Mouse (Mus musculus): ENCODE data around the gene Ddah1. TPM values are rescaled to one million over a fixed set of nuclear protein-coding genes. Genes with fewer than 3 reads are reported as not detected.
A peak's percentile ranks its signal among the peaks of the same experiment; 100 is the strongest.

Gene Ddah1
- 1 to 10 TPM; 2.4 to 3.5 TPM for total RNA-seq (2021)
- long read RNA-seq, experiment 1, partial matches to known transcripts, result 0 of 4 reads
- long read RNA-seq, experiment 1, other reads (novel, unspliced or antisense), result 0 of 4 reads
- long read RNA-seq, experiment 2, partial matches to known transcripts, result 0 of 2 reads
- long read RNA-seq, experiment 2, other reads (novel, unspliced or antisense), result 0 of 2 reads

- peak; percentile 62 to 65 for DNase-seq (ENCODE audit: low spot score in 2 of 2)
Observed at GRCm38 (mm10) chr3:145758561-145759378, at the start of gene Ddah1. Gene Ddah1 (plus strand): TSS chr3:145758675.

- DNase-seq (ENCODE audit: low spot score in 2 of 2), result no peak
Observed at GRCm38 (mm10) chr3:145715923-145716322, 42.6 kb upstream of the Ddah1 start.

- no peak for DNase-seq (ENCODE audit: low spot score in 2 of 2)
Observed at GRCm38 (mm10) chr3:145719660-145720059, 38.8 kb upstream of the Ddah1 start.

- DNase-seq (ENCODE audit: low spot score in 2 of 2), result no peak
Observed at GRCm38 (mm10) chr3:145725078-145725477, 33.4 kb upstream of the Ddah1 start.

GRCm38 (mm10) chr3:145728336-145728735, 30.1 kb upstream of the Ddah1 start:
- no peak for DNase-seq (ENCODE audit: low spot score in 2 of 2)

GRCm38 (mm10) chr3:145729531-145729930, 28.9 kb upstream of the Ddah1 start:
- peak in 1 of 2 experiments; percentile 20 for DNase-seq (ENCODE audit: low spot score in 2 of 2)

- peak in 1 of 2 experiments; percentile 23 for DNase-seq (ENCODE audit: low spot score in 2 of 2)
Observed at GRCm38 (mm10) chr3:145730092-145730491, 28.4 kb upstream of the Ddah1 start.

GRCm38 (mm10) chr3:145734857-145735256, 23.6 kb upstream of the Ddah1 start:
- DNase-seq (ENCODE audit: low spot score in 2 of 2), result no peak

GRCm38 (mm10) chr3:145736562-145736961, 21.9 kb upstream of the Ddah1 start:
- no peak for DNase-seq (ENCODE audit: low spot score in 2 of 2)

- no peak for DNase-seq (ENCODE audit: low spot score in 2 of 2)
Observed at GRCm38 (mm10) chr3:145738662-145739061, 19.8 kb upstream of the Ddah1 start.

GRCm38 (mm10) chr3:145739904-145740303, 18.6 kb upstream of the Ddah1 start:
- no peak for DNase-seq (ENCODE audit: low spot score in 2 of 2)

GRCm38 (mm10) chr3:145743050-145743449, 15.4 kb upstream of the Ddah1 start:
- DNase-seq (ENCODE audit: low spot score in 2 of 2), result no peak

GRCm38 (mm10) chr3:145743476-145744027, 14.9 kb upstream of the Ddah1 start:
- DNase-seq (ENCODE audit: low spot score in 2 of 2), result no peak

GRCm38 (mm10) chr3:145748626-145749025, 9.8 kb upstream of the Ddah1 start:
- no peak for DNase-seq (ENCODE audit: low spot score in 2 of 2)

- no peak for DNase-seq (ENCODE audit: low spot score in 2 of 2)
Observed at GRCm38 (mm10) chr3:145756457-145756856, 2.0 kb upstream of the Ddah1 start.

- DNase-seq (ENCODE audit: low spot score in 2 of 2), result no peak
Observed at GRCm38 (mm10) chr3:145757177-145757576, 1.3 kb upstream of the Ddah1 start.

- no peak for DNase-seq (ENCODE audit: low spot score in 2 of 2)
Observed at GRCm38 (mm10) chr3:145757844-145758243, 631 bp upstream of the Ddah1 start.

GRCm38 (mm10) chr3:145759379-145760209, 1.1 kb downstream of the Ddah1 start:
- DNase-seq (ENCODE audit: low spot score in 2 of 2), result no peak

GRCm38 (mm10) chr3:145760547-145760946, 2.1 kb downstream of the Ddah1 start:
- DNase-seq (ENCODE audit: low spot score in 2 of 2), result no peak

- DNase-seq (ENCODE audit: low spot score in 2 of 2), result no peak
Observed at GRCm38 (mm10) chr3:145761501-145762170, 3.2 kb downstream of the Ddah1 start.
